Mouse (Mus musculus): ENCODE results near the gene Grin3b.
A peak's percentile ranks its signal among the peaks of the same experiment; 100 is the strongest.

DNA sequence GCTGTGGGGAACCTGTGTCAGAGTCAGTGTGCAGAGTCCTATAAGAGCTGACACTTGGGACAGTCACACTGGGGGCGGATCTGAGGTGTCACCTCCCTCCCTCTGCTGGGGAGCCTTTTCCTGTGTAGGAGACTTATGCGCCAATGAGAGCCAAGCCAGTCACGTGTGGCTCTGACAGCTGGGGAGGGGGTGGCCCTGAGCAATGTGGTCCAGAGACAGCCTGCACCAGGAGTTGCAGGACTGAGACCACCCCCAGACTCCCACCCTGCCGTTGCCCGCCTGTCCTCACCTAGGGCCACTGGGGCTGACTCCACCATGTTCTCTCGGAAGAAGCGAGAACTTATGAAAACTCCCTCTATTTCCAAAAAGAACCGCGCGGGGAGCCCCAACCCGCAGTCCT, 46.0 kb downstream of the Grin3b start, which contains the start of gene Arhgap45:
- no peak for TF ChIP-seq CTCF (IDR thresholded peaks at IDR 0.05; ENCODE audit: control insufficient read depth, insufficient read depth, low read length)
- peak; percentile 82 for TF ChIP-seq POLR2A (IDR thresholded peaks at IDR 0.05; ENCODE audit: borderline replicate concordance, control insufficient read depth, low read depth, low read length)

Data from bone marrow, adult 2 months (tissue).